Mouse (Mus musculus) pancreas, adult 10 weeks (tissue): ENCODE data around the gene Cd79a. TPM values are rescaled to one million over a fixed set of nuclear protein-coding genes. Genes with fewer than 3 reads are reported as not detected.

ENCODE experiments used
- polyA plus RNA-seq: library from polyadenylated mRNA; stranded (reverse); fragments of 350-450 nt; fragmentation: Illumina TruSeq; extraction: RNeasy Lipid Tissue Mini Kit (QIAGEN cat#74804); gene quantifications from one replicate; pipeline ENCODE4 v1.2.3, GENCODE M21; 2015; ENCODE audit warnings: low read depth, low replicate concordance; ENCODE audit not compliant: insufficient read depth

Cd79a gene
- polyA plus RNA-seq = 1.7 TPM

DNA sequence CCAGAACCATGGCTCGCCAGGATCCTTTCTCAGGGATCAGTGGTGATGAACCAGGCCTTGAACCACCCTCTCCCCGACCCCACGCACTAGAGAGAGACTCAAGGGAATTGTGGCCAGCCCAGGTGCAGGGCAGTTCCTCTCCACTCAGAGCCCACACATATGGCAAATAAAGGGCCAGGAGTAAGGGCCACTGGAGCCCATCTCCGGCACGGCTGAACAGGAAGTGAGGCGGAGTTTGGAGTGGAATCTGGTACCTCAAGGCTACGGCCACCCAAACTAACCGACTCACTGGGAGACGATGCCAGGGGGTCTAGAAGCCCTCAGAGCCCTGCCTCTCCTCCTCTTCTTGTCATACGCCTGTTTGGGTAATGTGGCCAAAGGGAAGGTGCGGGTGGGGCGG lies at the start of gene Cd79a:
Cd79a (plus strand) TSS at position 158 of the 400 bp plus-strand sequence.

GRCm38 (mm10) chr7:24861913-24862312 lies 35.3 kb upstream of the Cd79a start, which contains the start of gene Gm9844:
Gene Gm9844, plus strand, starts transcription at chr7:24862213.

GRCm38 (mm10) chr7:24869532-24870165 lies 27.5 kb upstream of the Cd79a start, which contains the start of the genes Lypd4 and Dmrtc2:
Gene Lypd4, minus strand, starts transcription at chr7:24869941.
Gene Dmrtc2, plus strand, starts transcription at chr7:24870057.

GRCm38 (mm10) chr7:24883896-24884692 lies 13.1 kb upstream of the Cd79a start, which contains the start of gene Rps19:
Gene Rps19, plus strand, starts transcription at chr7:24884371.

DNA sequence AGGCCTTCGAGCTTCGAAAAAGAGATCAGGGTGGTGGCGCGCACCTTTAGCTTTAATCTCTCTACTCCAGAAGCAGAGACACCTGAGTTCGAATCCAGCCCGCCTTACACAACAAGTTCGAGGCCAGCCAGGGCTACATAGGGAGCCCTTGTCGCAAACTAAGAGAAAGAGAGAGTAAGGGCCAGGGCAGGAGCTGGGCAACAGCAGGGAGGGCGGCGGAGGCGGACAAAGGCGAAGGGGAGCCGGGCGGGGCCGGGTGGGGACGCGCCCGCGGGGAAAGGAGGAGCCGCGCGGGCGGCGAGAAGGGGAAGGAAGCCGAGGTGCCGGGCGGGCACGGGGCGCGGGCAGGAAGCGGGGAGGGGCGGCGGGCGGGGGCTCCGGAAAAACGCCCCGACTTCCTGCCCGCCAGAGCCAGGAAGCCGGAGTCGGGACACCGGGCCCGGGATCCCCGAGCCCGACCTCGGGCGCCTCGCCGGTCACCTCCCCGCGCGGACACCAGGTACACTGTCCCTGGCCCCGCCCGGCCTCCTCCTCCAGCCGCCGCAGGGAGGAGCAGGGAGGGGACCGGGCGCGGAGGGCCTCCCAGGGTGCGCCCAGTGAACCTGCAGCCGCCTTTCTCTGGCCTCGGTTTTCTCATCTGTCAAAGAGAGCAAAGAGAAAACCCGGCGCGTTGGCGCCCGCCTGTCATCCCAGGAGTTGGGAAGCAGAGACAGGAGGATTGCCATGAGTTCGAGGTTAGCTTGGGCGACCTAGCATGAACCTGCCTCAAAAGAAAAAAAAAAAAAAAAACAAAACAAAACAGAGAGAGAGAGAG lies 5.7 kb downstream of the Cd79a start, which contains the start of gene Arhgef1:
Arhgef1 (plus strand) TSS at position 283 of the 814 bp plus-strand sequence.

GRCm38 (mm10) chr7:24944257-24944950 lies 47.2 kb downstream of the Cd79a start, which contains the start of gene Gm4881:
Gene Gm4881, minus strand, starts transcription at chr7:24944494.

Other genes starting within 250 kb of the Cd79a start
- gene Tex101, start 220.7 kb upstream of the Cd79a start, polyA plus RNA-seq = not detected
- gene BC049730, start 188.1 kb upstream of the Cd79a start, polyA plus RNA-seq = not detected
- gene Gm4763, start 170.5 kb upstream of the Cd79a start, polyA plus RNA-seq = not detected
- not detected for gene Cd177, start 137.1 kb upstream of the Cd79a start, polyA plus RNA-seq
- gene Ceacam10, start 120.2 kb upstream of the Cd79a start, polyA plus RNA-seq = not detected
- gene Gm9844, start 35.2 kb upstream of the Cd79a start, polyA plus RNA-seq = not detected
- not detected for gene Lypd4, start 27.4 kb upstream of the Cd79a start, polyA plus RNA-seq
- not detected for gene Dmrtc2, start 27.3 kb upstream of the Cd79a start, polyA plus RNA-seq
- 743 TPM for gene Rps19, start 13.0 kb upstream of the Cd79a start, polyA plus RNA-seq
- gene Arhgef1, start 5.5 kb downstream of the Cd79a start, polyA plus RNA-seq = 39.0 TPM
- not detected for gene Gm4881, start 47.1 kb downstream of the Cd79a start, polyA plus RNA-seq
- 187 TPM for gene Rabac1, start 75.4 kb downstream of the Cd79a start, polyA plus RNA-seq
- gene Atp1a3, start 108.6 kb downstream of the Cd79a start, polyA plus RNA-seq = 0.50 TPM
- gene Grik5, start 175.0 kb downstream of the Cd79a start, polyA plus RNA-seq = 6.6 TPM
- 2.9 TPM for gene Zfp574, start 175.2 kb downstream of the Cd79a start, polyA plus RNA-seq